Mouse (Mus musculus) spleen, adult 2 months (tissue): ENCODE data around the gene Rnf157. TPM values are rescaled to one million over a fixed set of nuclear protein-coding genes. Genes with fewer than 3 reads are reported as not detected.

Source experiments
- DNase-seq, 2 experiments: peaks; one replicate each; pipeline versions ENCODE4 v3.0.0 to v3.0.0-alpha.2; 2012 to 2021; ENCODE audit warnings: low spot score in 2 of 2, low read depth in 1 of 2
- H3K27ac ChIP-seq: fragments of 200-500 bp; 2 replicates; pipeline ENCODE4 v1.5.1; 2012; ENCODE audit warnings: low read length, inconsistent platforms; ENCODE audit not compliant: insufficient read depth
- H3K27me3 ChIP-seq: fragments of 200-500 bp; 2 replicates; pipeline ENCODE4 v1.6.1; 2012; ENCODE audit warnings: mild to moderate bottlenecking, moderate library complexity, low read length, inconsistent platforms; ENCODE audit not compliant: control insufficient read depth, insufficient read depth
- H3K36me3 ChIP-seq: fragments of 200-500 bp; 2 replicates; pipeline ENCODE4 v1.6.1; 2012; ENCODE audit warnings: mild to moderate bottlenecking, low read length, inconsistent platforms; ENCODE audit not compliant: control insufficient read depth, insufficient read depth
- H3K4me1 ChIP-seq: fragments of 200-500 bp; 2 replicates; pipeline ENCODE4 v1.6.1; 2011; ENCODE audit warnings: inconsistent platforms; ENCODE audit not compliant: control insufficient read depth, insufficient read depth, insufficient read length
- H3K4me3 ChIP-seq: fragments of 200-500 bp; 2 replicates; pipeline ENCODE4 v1.5.1; 2011; ENCODE audit warnings: mild to moderate bottlenecking, inconsistent platforms; ENCODE audit not compliant: insufficient read depth, insufficient read length; ENCODE audit errors: extremely low read depth
- CTCF ChIP-seq: fragments of 200-500 bp; IDR thresholded peaks from 2 replicates; pipeline ENCODE4 v1.5.1; 2011; ENCODE audit warnings: mild to moderate bottlenecking, inconsistent platforms; ENCODE audit not compliant: insufficient read depth, insufficient read length, insufficient replicate concordance; ENCODE audit errors: extremely low read depth
- POLR2A ChIP-seq: fragments of 200-500 bp; IDR thresholded peaks from 2 replicates; pipeline ENCODE4 v1.6.1; 2011; ENCODE audit warnings: low read depth, low read length, inconsistent platforms
- WGBS: fragments of 180-500 bp; shearing (Covaris S2); methylation state at CpG from one replicate; pipeline ENCODE4 v1.1.7; 2018; 5-methylcytosine and 5-hydroxymethylcytosine counted together
- polyA plus RNA-seq: library from polyadenylated mRNA; depleted of rRNA; stranded (reverse); fragments of >200 nt; gene quantifications from 2 replicates; pipeline ENCODE4 v1.2.3, GENCODE M21; 2012

Gene Rnf157
- polyA plus RNA-seq, 1 experiment, result 10.7 TPM

- WGBS, result 88% methylated on average over 7 of the region's 7 CpGs
- Histone ChIP-seq H3K4me1 (peaks cover 8% of the 10 kb centered on the region; the same call in 1 of the 2 replicates), H3K27ac (no peak overlapping the region), H3K27me3 (no peaks in the 10 kb centered on the region), H3K4me3 (no peak overlapping the region), H3K36me3 (no peaks in the 10 kb centered on the region)
- TF ChIP-seq POLR2A, result no peak
- TF ChIP-seq CTCF, result no peak
- no peak for DNase-seq
These were observed 32.1 kb downstream of the Rnf157 start for GRCm38 (mm10) chr11:116380767-116381166.

- Histone ChIP-seq H3K4me1 (peaks cover 8% of the 10 kb centered on the region; the same call in 1 of the 2 replicates), H3K27me3 (no peaks in the 10 kb centered on the region), H3K4me3 (no peak overlapping the region), H3K36me3 (no peaks in the 10 kb centered on the region), H3K27ac (no peak overlapping the region)
- no peak for TF ChIP-seq CTCF
- no peak for TF ChIP-seq POLR2A
- WGBS, result 55% methylated on average over 6 of the region's 6 CpGs
- no peak for DNase-seq
These were observed 33.3 kb downstream of the Rnf157 start for GRCm38 (mm10) chr11:116379530-116379929.

GRCm38 (mm10) chr11:116376945-116377661, 35.7 kb downstream of the Rnf157 start:
- Histone ChIP-seq H3K36me3 (no peaks in the 10 kb centered on the region), H3K27me3 (no peaks in the 10 kb centered on the region), H3K27ac (peak overlapping the region; percentile 85), H3K4me3 (peak overlapping the region; percentile 6; the same call in 1 of the 2 replicates), H3K4me1 (peaks cover 8% of the 10 kb centered on the region; the same call in 1 of the 2 replicates)
- DNase-seq, result peak; percentile 45 to 46
- TF ChIP-seq CTCF, result no peak
- no peak for TF ChIP-seq POLR2A
- WGBS, result 6% methylated on average over 7 of the region's 7 CpGs

- H3K4me3 ChIP-seq, result no peak overlapping the region
- no peaks in the 10 kb centered on the region for H3K27me3 ChIP-seq
- no peaks in the 10 kb centered on the region for H3K36me3 ChIP-seq
- WGBS, result 87% methylated on average over 4 of the region's 4 CpGs
- H3K4me1 ChIP-seq, result peaks cover 15% of the 10 kb centered on the region
- DNase-seq, result no peak
- TF ChIP-seq CTCF (no peak), POLR2A (no peak)
- no peak overlapping the region for H3K27ac ChIP-seq
These were observed 40.9 kb downstream of the Rnf157 start for GRCm38 (mm10) chr11:116371894-116372450.

- H3K36me3 ChIP-seq, result no peaks in the 10 kb centered on the region
- DNase-seq, result peak in 1 of 2 experiments; percentile 21
- 6% methylated on average over 5 of the region's 5 CpGs for WGBS
- H3K27ac ChIP-seq, result peak overlapping the region; percentile 79
- H3K4me1 ChIP-seq, result peaks cover 14% of the 10 kb centered on the region
- TF ChIP-seq CTCF (no peak), POLR2A (no peak)
- H3K4me3 ChIP-seq, result no peak overlapping the region
- H3K27me3 ChIP-seq, result no peaks in the 10 kb centered on the region
These were observed 43.2 kb downstream of the Rnf157 start for GRCm38 (mm10) chr11:116369633-116370032.

- Histone ChIP-seq H3K36me3 (no peaks in the 10 kb centered on the region), H3K27me3 (no peaks in the 10 kb centered on the region), H3K4me3 (no peak overlapping the region), H3K27ac (peak overlapping the region; percentile 12; the same call in 1 of the 2 replicates), H3K4me1 (peaks cover 14% of the 10 kb centered on the region)
- whole genome bisulfite sequencing, result 56% methylated on average over 14 of the region's 14 CpGs
- TF ChIP-seq POLR2A, result no peak
- no peak for TF ChIP-seq CTCF
- DNase-seq, result peak in 1 of 2 experiments; percentile 11
These were observed 43.8 kb downstream of the Rnf157 start for GRCm38 (mm10) chr11:116369051-116369450.

- Histone ChIP-seq H3K4me3 (no peak overlapping the region), H3K27ac (no peak overlapping the region), H3K4me1 (peaks cover 14% of the 10 kb centered on the region), H3K36me3 (no peaks in the 10 kb centered on the region), H3K27me3 (no peaks in the 10 kb centered on the region)
- TF ChIP-seq POLR2A (no peak), CTCF (peak; percentile 82; the same call in 1 of the 2 replicates)
- 37% methylated on average over 9 of the region's 9 CpGs for WGBS
- DNase-seq, result peak; percentile 80 to 90
These were observed 44.7 kb downstream of the Rnf157 start for GRCm38 (mm10) chr11:116368116-116368515.
